In genomic region chr9:44181537-44181936, GRCm38 (mm10) we compare ENCODE assay signal across 25 mouse cellular contexts. TPM values are rescaled to one million over a fixed set of nuclear protein-coding genes. Genes with fewer than 3 reads are reported as not detected.
DNase-seq lines count a peak whose midpoint lies in the region; ATAC-seq and TF ChIP-seq lines count a peak whose summit lies in the region.
"Had no signal": no experiment of that assay in that cellular context is flagged by ENCODE, and none has a peak within 500 bp of the region (broad histone marks: within the 10 kb centered on the region; RNA-seq: fewer than 3 reads in every experiment).

No protein-coding gene starts in this region.

- peak overlapping the region; percentile 8; the same call in 1 of the 2 replicates for H3K4me2 ChIP-seq in heart, embryonic 15.5 days
- H3K4me2 ChIP-seq: hindbrain, embryonic 12.5 days; midbrain, embryonic 11.5 days; neural tube, embryonic 15.5 days had no signal

- H3K9me3 ChIP-seq in heart, embryonic 15.5 days (replicated peaks), result no peaks in the 10 kb centered on the region
- H3K9me3 ChIP-seq: neural tube, embryonic 15.5 days had no signal

- H3K36me3 ChIP-seq in heart, embryonic 15.5 days, result no peaks in the 10 kb centered on the region
- H3K36me3 ChIP-seq: neural tube, embryonic 15.5 days had no signal

- no peak for DNase-seq in gastrocnemius, adult 2 months
- no peak for DNase-seq in gastrocnemius, postnatal 25 days
- DNase-seq in heart, postnatal 10 days, result no peak
- DNase-seq in CD4-positive helper T cell, adult 2 months (ENCODE audit: low read depth, low spot score), result peak; percentile 39
- peak; percentile 43 for DNase-seq in induced T-regulatory cell, adult 2 months (ENCODE audit: low read depth)
- no peak for DNase-seq in cerebellum, postnatal 4 days (ENCODE audit: low spot score in 2 of 2)
- DNase-seq: cerebellum, adult 11 months; cerebellum, adult 9-11 months; forebrain, postnatal 0 days; right cerebral cortex, adult 18-20 months had no signal

- no peak for TF ChIP-seq CTCF in gastrocnemius, adult 2 months (IDR thresholded peaks at IDR 0.05)

- no peak for ATAC-seq in heart, embryonic 15.5 days (replicated peaks; ENCODE audit: insufficient number of reproducible peaks, insufficient read depth, low FRiP score, low read depth)
- ATAC-seq: forebrain, postnatal 0 days; Patski had no signal

- no peak overlapping the region for H3K4me3 ChIP-seq in gastrocnemius, adult 2 months
- no peak overlapping the region for H3K4me3 ChIP-seq in heart, embryonic 15.5 days
- H3K4me3 ChIP-seq: forebrain, embryonic 10.5 days; hindbrain, embryonic 12.5 days; neural tube, embryonic 15.5 days had no signal

- intact Hi-C loops in gastrocnemius, adult 2 months (cut with DNase I), result no loop called here
- intact Hi-C loops in heart, postnatal 10 days (cut with DNase I), result loop anchor here (5.0 kb wide), 1 partner anchor 54 kb away; no protein-coding TSS in a partner anchor

- 22% methylated on average over 5 of the region's 5 CpGs for WGBS in heart, embryonic 15.5 days

- H3K27ac ChIP-seq in gastrocnemius, adult 2 months, result peak overlapping the region; percentile 40
- H3K27ac ChIP-seq in heart, embryonic 15.5 days, result peak overlapping the region; percentile 50
- H3K27ac ChIP-seq: forebrain, embryonic 10.5 days; hindbrain, embryonic 12.5 days; macrophage; neural tube, embryonic 15.5 days had no signal

- H3K9ac ChIP-seq in heart, embryonic 15.5 days, result no peak overlapping the region
- H3K9ac ChIP-seq: forebrain, postnatal 0 days; hindbrain, embryonic 12.5 days; neural tube, embryonic 15.5 days had no signal

- H3K27me3 ChIP-seq in heart, embryonic 15.5 days, result no peaks in the 10 kb centered on the region
- H3K27me3 ChIP-seq: hindbrain, embryonic 12.5 days; neural tube, embryonic 15.5 days; Patski had no signal

- peaks cover 24% of the 10 kb centered on the region for H3K4me1 ChIP-seq in heart, embryonic 15.5 days (replicated peaks)
- H3K4me1 ChIP-seq: hindbrain, embryonic 12.5 days; neural tube, embryonic 15.5 days had no signal

RNA-seq across cellular contexts. Expression of gene Mcam, which starts 47.3 kb away (rescaled TPM):
- total RNA-seq in gastrocnemius, adult 2 months (2021), result 10 to 100 TPM; 17.5 to 24.4 TPM
- total RNA-seq in gastrocnemius, postnatal 25 days (2021), result 10 to 100 TPM; 31.2 to 32.4 TPM
- polyA plus RNA-seq in heart, embryonic 15.5 days (2015; fragmentation: Nextera tagmentation; extraction: Ambion mirVana), result 93.4 and 102 TPM in 2 replicates
- total RNA-seq in heart, postnatal 10 days (2021), result 100 to 1,000 TPM; 147 to 156 TPM
- polyA plus RNA-seq: macrophage had no signal

RNA-seq across cellular contexts. Expression of gene Cbl, which starts 52.3 kb away (rescaled TPM):
- total RNA-seq in gastrocnemius, adult 2 months (2021), result 10 to 100 TPM in 1 of 2 experiments, 1 to 10 TPM in 1; 7.5 to 13.4 TPM
- 1 to 10 TPM; 9.2 to 9.4 TPM for total RNA-seq in gastrocnemius, postnatal 25 days (2021)
- 10.7 and 14.8 TPM in 2 replicates for polyA plus RNA-seq in heart, embryonic 15.5 days (2015; fragmentation: Nextera tagmentation; extraction: Ambion mirVana)
- total RNA-seq in heart, postnatal 10 days (2021), result 10 to 100 TPM; 30.9 to 31.3 TPM

RNA-seq across cellular contexts. Expression of gene Ccdc153, which starts 58.9 kb away (rescaled TPM):
- total RNA-seq in gastrocnemius, adult 2 months (2021), result not detected
- not detected for total RNA-seq in gastrocnemius, postnatal 25 days (2021)
- 0.28 and 0.52 TPM in 2 replicates for polyA plus RNA-seq in heart, embryonic 15.5 days (2015; fragmentation: Nextera tagmentation; extraction: Ambion mirVana)
- total RNA-seq in heart, postnatal 10 days (2021), result not detected
- total RNA-seq: ES-E14; gastrocnemius, adult 18-20 months; liver, adult 2 months had no signal
- polyA plus RNA-seq: embryonic facial prominence, embryonic 11.5 days; forebrain, embryonic 10.5 days; hindbrain, embryonic 12.5 days; kidney, adult 2 months; limb, embryonic 11.5 days; liver, adult 2 months; liver, embryonic 16.5 days; macrophage; midbrain, embryonic 11.5 days; neural tube, embryonic 15.5 days; Patski; stomach, embryonic 14.5 days had no signal

Comparison
In these comparisons a context has a peak if more than half of its experiments do, and no peak if none do; other contexts are left out.
1. DNase-seq: peak in CD4-positive helper T cell, adult 2 months (single experiment) and induced T-regulatory cell, adult 2 months (single experiment); none in gastrocnemius, adult 2 months (single experiment), gastrocnemius, postnatal 25 days (single experiment), heart, postnatal 10 days (0 of 2) and cerebellum, postnatal 4 days (0 of 2).
2. RNA of gene Mcam, which starts 47.3 kb away (total RNA-seq): 147 to 156 TPM in heart, postnatal 10 days; 31.2 to 32.4 TPM in gastrocnemius, postnatal 25 days and 17.5 to 24.4 TPM in gastrocnemius, adult 2 months; every median in the first group is over 4 times any median in the second.